ENCODE assay signal across 11 mouse cellular contexts in genomic region chr1:65545336-65546060, GRCm38 (mm10).
"Had no signal": no experiment of that assay in that cellular context is flagged by ENCODE, and none has a peak within 500 bp of the region (broad histone marks: within the 10 kb centered on the region; RNA-seq: fewer than 3 reads in every experiment).

No protein-coding gene starts in this region.

- H3K4me1 ChIP-seq: limb, embryonic 13.5 days; midbrain, embryonic 12.5 days; neural tube, embryonic 13.5 days had no signal

- H3K27me3 ChIP-seq: limb, embryonic 13.5 days; midbrain, embryonic 12.5 days; neural tube, embryonic 13.5 days had no signal

- H3K27ac ChIP-seq: kidney, postnatal 0 days; limb, embryonic 13.5 days; liver, embryonic 14.5 days; midbrain, embryonic 12.5 days; neural tube, embryonic 13.5 days had no signal

- ATAC-seq: midbrain, embryonic 16.5 days had no signal

- H3K4me3 ChIP-seq: limb, embryonic 13.5 days; midbrain, embryonic 12.5 days; neural tube, embryonic 13.5 days had no signal

- DNase-seq: kidney, postnatal 36 days; left cerebral cortex, postnatal 4 days; lung, adult 18-20 months; right cerebral cortex, postnatal 14 days; thymus, postnatal 36 days had no signal
